Mouse (Mus musculus): ENCODE results near the gene Thrsp.

Gene Thrsp

GRCm38 (mm10) chr7:97375101-97375500, 42.4 kb downstream of the Thrsp start:
- DNase-seq = no peak

GRCm38 (mm10) chr7:97365887-97366286, 51.6 kb downstream of the Thrsp start:
- no peak for DNase-seq
